Mouse (Mus musculus) heart, postnatal 0 days (tissue): ENCODE data around the gene Il2.

Experiments used
- CTCF ChIP-seq: IDR thresholded peaks from 2 replicates; pipeline ENCODE4 v1.5.1; 2016; ENCODE audit warnings: antibody characterized with exemption, control low read depth, low read depth
- EP300 ChIP-seq: IDR thresholded peaks from 2 replicates; pipeline ENCODE4 v1.6.1; 2016; ENCODE audit warnings: antibody characterized with exemption, low read depth

DNA sequence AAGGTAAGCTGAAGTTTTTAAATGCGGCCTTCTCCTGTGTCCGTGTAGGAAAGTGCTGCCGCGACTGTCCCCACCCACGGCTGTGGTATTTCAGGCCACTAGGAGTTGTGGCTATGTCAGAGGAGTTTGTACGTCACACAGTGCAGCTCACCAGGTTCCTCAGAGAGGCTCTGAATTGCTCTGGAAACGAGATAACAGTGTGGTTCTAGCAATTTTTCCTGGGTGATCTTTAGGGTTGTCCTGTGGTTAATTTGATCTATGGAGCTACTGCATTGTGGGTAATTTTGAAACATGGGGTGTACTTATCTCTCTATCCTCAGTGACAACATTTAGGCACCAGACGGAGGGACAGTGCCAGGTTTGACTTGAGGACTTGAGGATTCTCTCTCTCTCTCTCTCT lies 31.3 kb upstream of the Il2 start:
- TF ChIP-seq CTCF = no peak
- TF ChIP-seq EP300 = no peak
